Mouse (Mus musculus) brain, embryonic 14.5 days (tissue): ENCODE data around the gene Pcca. TPM values are rescaled to one million over a fixed set of nuclear protein-coding genes. Genes with fewer than 3 reads are reported as not detected.
A peak's percentile ranks its signal among the peaks of the same experiment; 100 is the strongest.

Experiments used
- DNase-seq: peaks from one replicate; pipeline ENCODE4 v3.0.0-alpha.2; 2011; ENCODE audit warnings: low read depth
- CTCF ChIP-seq: fragments of 200-500 bp; IDR thresholded peaks from 2 replicates; pipeline ENCODE4 v1.5.1; 2012; ENCODE audit warnings: inconsistent platforms, mild to moderate bottlenecking, moderate library complexity, borderline replicate concordance; ENCODE audit not compliant: insufficient read depth, insufficient read length; ENCODE audit errors: extremely low read depth
- POLR2A ChIP-seq: fragments of 200-500 bp; IDR thresholded peaks from 2 replicates; pipeline ENCODE4 v1.6.1; 2012; ENCODE audit warnings: mild to moderate bottlenecking, inconsistent platforms, borderline replicate concordance; ENCODE audit not compliant: poor library complexity, insufficient read depth, insufficient read length, severe bottlenecking; ENCODE audit errors: extremely low read depth
- polyA plus RNA-seq: library from polyadenylated mRNA; depleted of rRNA; stranded (reverse); fragments of >200 nt; gene quantifications from 2 replicates; pipeline ENCODE4 v1.2.3, GENCODE M21; 2012

The Pcca gene
- polyA plus RNA-seq, 1 experiment: 22.4 TPM

DNA sequence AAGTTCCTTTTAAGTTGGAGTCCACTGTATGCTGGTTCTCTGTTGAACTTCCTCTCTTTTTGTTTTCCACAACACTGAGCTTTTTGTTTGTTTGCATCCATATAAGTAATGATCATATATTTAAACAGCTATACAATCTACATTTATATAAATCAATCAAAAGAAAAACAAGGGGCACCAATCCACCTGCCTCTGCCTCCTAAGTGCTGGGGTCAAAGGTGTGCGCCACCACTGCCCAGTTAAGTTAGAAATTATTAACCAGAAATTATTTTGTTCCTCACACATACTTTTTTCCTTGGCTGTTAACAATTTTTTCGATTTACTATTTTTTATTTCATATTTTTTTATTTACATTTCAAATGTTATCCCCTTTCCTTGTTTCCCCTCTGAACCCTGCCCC is 99.3 kb downstream of the Pcca start:
- TF ChIP-seq CTCF: no peak
- no peak for TF ChIP-seq POLR2A
- no peak for DNase-seq

DNA sequence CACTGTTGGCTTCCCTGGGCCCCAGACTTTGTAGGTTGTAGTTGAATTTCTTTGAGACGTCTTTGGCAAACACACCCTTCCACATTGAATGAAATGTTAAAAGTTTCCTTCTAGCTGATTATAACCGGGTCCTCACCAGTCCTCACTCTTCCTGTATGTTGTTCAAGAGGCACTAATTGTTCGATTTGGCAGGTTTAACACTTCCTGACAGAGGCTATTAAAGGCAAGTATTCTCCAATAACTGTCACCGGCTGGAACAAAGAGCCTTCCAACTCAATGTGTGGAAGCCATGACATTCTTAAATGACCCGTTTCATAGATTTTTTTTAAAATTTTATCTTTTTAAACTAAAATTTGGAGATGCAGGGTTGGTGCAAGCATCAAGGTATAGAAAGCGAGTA is 102.5 kb downstream of the Pcca start:
- DNase-seq: peak; percentile 65
- TF ChIP-seq POLR2A: no peak
- TF ChIP-seq CTCF: no peak

DNA sequence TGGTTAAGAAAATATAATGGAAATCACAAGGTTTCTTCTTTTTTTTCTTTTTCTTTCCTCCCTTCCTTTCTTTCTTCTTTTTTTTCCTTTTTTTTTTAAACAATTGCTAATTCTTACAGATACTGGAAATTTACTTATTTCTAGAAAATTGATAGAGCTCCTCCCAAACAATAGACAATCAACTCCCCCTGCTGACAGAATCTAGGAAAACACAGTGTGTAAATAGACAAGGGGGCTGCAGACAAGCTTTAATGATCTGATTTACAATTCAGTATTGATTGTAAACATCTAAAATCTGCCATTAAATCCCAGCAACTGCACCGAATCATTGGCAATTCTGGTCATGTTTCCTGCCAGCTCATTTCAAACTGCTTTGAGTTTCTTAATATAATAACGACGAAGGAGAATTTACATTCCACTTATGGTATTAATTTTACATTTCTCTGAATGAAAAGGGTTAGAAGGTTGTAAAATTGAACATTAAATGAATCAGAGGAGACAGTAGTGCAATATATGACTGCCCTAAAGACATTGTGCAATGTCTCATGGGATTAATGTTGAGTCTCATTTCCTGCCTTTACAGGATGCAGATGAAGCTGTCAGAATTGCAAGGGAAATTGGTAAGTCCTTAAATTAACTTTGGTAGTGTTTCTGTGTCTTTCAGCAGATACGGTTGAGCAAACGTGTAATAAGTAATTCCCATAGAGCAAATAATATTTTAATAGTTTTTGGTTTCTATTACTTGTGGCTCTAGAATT is 103.9 kb downstream of the Pcca start:
- TF ChIP-seq CTCF (0 out of 2 replicates have a peak, but pooled peaks have one; percentile 1), POLR2A (no peak)
- DNase-seq: peak; percentile 60

DNA sequence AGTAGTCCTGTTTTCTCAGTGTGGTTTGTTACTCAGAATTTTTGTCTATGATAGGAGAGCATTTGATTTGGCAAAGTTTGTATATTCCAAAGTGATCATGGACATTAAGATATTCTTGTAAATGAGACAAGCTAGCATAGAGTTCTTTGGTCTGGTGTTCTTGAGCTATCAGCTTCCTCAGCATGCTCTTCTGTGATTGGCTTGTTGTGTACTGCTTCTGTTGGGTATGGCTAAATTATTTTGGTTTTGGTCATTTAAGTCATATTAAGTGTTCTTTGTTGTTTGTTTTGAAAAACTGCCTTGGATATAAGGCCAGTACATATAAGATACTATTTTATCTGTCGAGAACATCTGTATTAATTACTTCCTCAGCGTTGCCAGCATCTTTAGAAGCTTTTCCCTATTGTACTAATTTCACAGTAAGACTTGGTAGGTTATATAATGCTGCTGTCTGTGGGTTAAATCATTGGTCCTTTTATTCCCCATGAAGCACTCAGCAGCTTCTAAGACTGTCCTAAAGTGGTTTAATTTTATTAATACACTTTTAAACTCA is 105.1 kb downstream of the Pcca start:
- no peak for TF ChIP-seq POLR2A
- TF ChIP-seq CTCF: no peak
- DNase-seq: no peak

DNA sequence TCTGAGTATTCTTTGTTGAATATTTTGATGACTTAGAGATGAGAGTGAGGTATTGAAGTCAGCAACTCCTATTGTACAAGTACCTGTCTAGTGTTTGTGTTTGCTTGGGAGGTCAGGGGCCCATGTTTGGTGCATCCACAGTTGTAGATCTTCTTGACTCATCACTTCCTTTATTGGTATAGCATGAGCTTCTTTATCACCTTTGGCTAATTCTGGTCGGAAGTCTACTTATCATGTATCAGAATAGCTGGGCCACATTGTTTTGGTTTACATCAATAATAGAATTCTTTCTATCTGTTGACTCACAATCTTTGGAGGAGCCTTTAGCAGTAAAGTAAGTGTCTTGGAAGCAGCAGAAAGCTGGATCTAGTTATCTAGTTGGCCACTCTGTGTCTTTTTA is 108.3 kb downstream of the Pcca start:
- TF ChIP-seq CTCF: no peak
- no peak for TF ChIP-seq POLR2A
- no peak for DNase-seq

DNA sequence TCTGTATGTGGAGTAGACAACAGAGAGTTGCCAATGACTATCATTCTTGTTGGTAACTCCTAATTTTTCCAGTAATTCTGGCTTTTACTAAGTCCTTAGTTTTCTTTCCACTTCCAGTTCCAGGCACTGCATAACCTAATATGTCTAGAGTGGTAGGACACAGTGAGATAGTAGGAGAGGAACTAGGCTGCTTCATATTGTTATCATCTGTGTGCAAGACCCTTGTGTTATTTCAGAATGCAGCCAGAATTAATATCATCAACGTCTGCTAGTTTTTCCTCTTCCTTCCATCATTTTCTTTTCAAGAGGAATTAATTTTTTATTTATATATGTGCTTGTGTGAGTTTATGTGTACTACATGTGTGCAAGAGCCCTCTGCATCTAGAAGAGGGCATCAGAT is 114.1 kb downstream of the Pcca start:
- DNase-seq: no peak
- TF ChIP-seq POLR2A (no peak), CTCF (no peak)

DNA sequence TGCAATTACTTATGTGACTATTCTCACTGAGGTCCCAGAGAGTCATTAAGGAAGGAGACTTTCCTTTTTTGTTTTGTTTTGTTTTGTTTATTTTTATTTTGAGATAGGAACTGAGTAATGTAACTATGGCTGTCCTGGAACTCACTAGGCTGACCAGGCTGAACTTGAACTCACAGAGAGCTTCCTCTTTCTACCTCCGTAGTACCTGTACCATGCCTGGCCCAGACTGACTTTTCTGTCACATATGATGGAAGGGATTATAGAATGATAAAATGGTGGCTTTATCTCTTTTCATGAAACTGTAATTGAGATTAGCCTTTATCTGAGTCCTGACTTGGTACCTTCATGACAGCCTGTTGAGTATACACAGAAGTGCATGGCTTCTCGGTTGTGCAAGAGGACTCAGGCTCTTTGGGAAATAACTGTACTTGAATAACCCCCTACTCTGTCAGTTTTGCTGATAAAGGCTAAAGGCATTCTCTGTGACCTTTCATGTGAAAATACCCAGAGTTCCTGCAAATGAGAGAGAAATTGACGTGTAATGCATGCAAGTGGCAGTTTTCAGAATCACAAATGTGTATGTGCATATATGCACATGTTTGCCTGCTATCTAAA is 115.3 kb downstream of the Pcca start:
- TF ChIP-seq CTCF (no peak), POLR2A (no peak)
- DNase-seq: no peak

DNA sequence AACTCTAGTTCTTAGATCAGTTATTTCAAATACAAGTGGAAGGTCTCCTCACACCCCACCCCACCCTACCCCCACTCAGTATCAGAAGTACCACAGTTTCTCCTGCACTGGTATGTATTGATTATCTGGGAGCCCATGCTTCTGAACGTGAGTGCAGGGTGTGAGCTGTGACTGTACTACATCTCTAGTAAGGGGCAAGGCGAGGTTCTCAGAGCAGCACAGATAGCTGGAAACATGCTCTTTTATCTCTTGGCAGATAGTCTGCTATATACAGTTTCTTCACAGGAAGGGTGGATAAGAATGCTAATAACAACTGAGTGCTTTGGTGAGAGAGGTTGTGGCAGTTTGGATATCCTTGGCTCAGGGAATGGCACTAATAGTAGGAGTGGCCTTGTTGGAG is 117.6 kb downstream of the Pcca start:
- no peak for TF ChIP-seq POLR2A
- TF ChIP-seq CTCF: no peak
- no peak for DNase-seq

DNA sequence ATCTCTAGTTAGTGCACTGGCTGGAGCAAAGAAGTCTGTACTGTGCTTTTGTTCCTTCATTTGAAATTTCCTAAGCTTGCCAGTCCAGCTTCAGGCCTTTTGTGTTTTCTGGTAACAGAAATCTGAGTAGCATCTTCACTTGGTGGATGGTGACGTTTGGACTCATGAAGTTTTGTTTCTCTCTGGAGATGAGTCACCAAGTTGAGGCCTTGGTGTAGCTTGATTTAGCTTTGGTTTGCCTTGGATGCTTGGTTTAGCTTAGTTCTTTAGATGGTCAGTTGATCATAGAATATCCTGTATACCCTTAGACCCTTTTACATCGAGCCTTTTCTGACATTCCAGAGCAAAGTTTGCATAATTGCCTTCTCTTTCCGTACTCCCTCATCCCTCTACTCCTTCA is 141.5 kb downstream of the Pcca start:
- no peak for DNase-seq
- TF ChIP-seq CTCF (no peak), POLR2A (no peak)

DNA sequence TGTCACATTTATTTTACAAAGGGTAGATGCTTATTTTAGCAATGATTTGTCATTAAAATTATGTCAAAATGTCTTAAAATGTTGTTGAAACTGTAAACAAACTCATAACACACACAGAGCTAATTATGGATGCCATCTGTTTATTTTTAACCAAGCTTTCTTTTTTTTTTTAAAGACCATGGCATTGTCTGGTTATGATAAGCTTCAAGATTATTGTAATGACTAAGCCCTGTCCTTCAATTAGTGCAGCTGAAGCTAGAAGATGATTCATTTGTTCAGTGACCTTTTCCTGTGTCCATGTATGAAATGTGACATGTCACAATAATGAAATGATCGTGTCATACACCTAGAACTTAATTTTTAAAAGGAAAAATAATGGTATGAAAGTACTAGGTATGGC is 149.5 kb downstream of the Pcca start:
- no peak for DNase-seq
- TF ChIP-seq CTCF: no peak
- TF ChIP-seq POLR2A: no peak

DNA sequence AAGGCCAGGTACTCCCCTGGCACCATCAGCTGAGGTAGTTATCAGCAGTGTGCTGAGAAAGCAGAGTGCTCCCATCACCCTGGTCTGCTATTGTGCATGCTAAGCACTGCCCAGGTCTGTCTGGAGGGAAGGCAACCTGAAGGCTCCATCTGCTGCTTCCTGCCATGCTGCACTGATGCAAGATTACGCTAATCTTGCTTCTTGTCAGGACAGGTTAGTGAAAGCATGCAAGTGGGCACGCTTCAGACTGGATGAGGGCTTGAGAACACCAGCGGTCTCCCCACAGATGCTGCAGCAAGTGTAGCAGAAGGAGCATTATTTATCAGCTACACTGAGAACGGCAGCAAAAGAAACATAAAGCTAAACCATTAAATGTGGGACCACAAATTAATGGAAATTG is 150.1 kb downstream of the Pcca start:
- DNase-seq: peak; percentile 57
- TF ChIP-seq POLR2A (no peak), CTCF (no peak)
